In genomic region chr19:41165144-41165913, GRCm38 (mm10) we compare ENCODE assay signal across 29 mouse cellular contexts. TPM values are rescaled to one million over a fixed set of nuclear protein-coding genes. Genes with fewer than 3 reads are reported as not detected.
DNase-seq lines count a peak whose midpoint lies in the region; ATAC-seq and TF ChIP-seq lines count a peak whose summit lies in the region.
"Had no signal": no experiment of that assay in that cellular context is flagged by ENCODE, and none has a peak within 500 bp of the region (broad histone marks: within the 10 kb centered on the region; RNA-seq: fewer than 3 reads in every experiment).

No protein-coding gene starts in this region.

- no peaks in the 10 kb centered on the region for H3K27me3 ChIP-seq in heart, embryonic 11.5 days (ENCODE audit: control insufficient read depth, insufficient read depth, low read length)
- H3K27me3 ChIP-seq in midbrain, embryonic 12.5 days: peaks cover 76% of the 10 kb centered on the region
- H3K27me3 ChIP-seq in midbrain, postnatal 0 days (ENCODE audit: insufficient read depth, low read length): peaks cover 17% of the 10 kb centered on the region
- peaks cover 34% of the 10 kb centered on the region for H3K27me3 ChIP-seq in midbrain, embryonic 14.5 days (ENCODE audit: control insufficient read depth, insufficient read depth, low read length)
- H3K27me3 ChIP-seq: limb, embryonic 12.5 days; lung, embryonic 15.5 days; neural tube, embryonic 13.5 days had no signal

- H3K27ac ChIP-seq in heart, embryonic 11.5 days (ENCODE audit: low read depth, low read length): no peak overlapping the region
- H3K27ac ChIP-seq in midbrain, embryonic 12.5 days (replicated peaks): no peak overlapping the region
- no peak overlapping the region for H3K27ac ChIP-seq in midbrain, postnatal 0 days (ENCODE audit: low read depth, low read length)
- 0 out of 2 replicates have a peak overlapping the region, but pooled peaks have one; percentile 26 for H3K27ac ChIP-seq in midbrain, embryonic 14.5 days (replicated peaks; ENCODE audit: low read depth, low read length)
- H3K27ac ChIP-seq: kidney, embryonic 15.5 days; limb, embryonic 12.5 days; lung, embryonic 15.5 days; stomach, postnatal 0 days had no signal

- H3K36me3 ChIP-seq in heart, embryonic 11.5 days (ENCODE audit: control insufficient read depth, insufficient read depth, low read length): no peaks in the 10 kb centered on the region
- H3K36me3 ChIP-seq in midbrain, embryonic 12.5 days: no peaks in the 10 kb centered on the region
- no peaks in the 10 kb centered on the region for H3K36me3 ChIP-seq in midbrain, postnatal 0 days (ENCODE audit: insufficient read depth, low read length)
- no peaks in the 10 kb centered on the region for H3K36me3 ChIP-seq in midbrain, embryonic 14.5 days (ENCODE audit: control insufficient read depth, insufficient read depth, low read length)
- H3K36me3 ChIP-seq: hindbrain, embryonic 15.5 days; kidney, embryonic 15.5 days; limb, embryonic 12.5 days; lung, embryonic 15.5 days; neural tube, embryonic 13.5 days had no signal

- H3K4me1 ChIP-seq in heart, embryonic 11.5 days (ENCODE audit: control insufficient read depth, insufficient read depth, low read length): no peaks in the 10 kb centered on the region
- peaks cover 23% of the 10 kb centered on the region for H3K4me1 ChIP-seq in midbrain, embryonic 12.5 days
- H3K4me1 ChIP-seq in midbrain, postnatal 0 days (ENCODE audit: insufficient read depth, low read length): 0 out of 2 replicates have a peak, but pooled peaks cover 12% of the 10 kb centered on the region
- peaks cover 26% of the 10 kb centered on the region for H3K4me1 ChIP-seq in midbrain, embryonic 14.5 days (ENCODE audit: control insufficient read depth, insufficient read depth, low read length)
- H3K4me1 ChIP-seq: limb, embryonic 12.5 days; lung, embryonic 15.5 days had no signal

- peak; percentile 65 for DNase-seq in heart, adult 11 months
- DNase-seq in midbrain, postnatal 0 days (ENCODE audit: low spot score): no peak
- peak; percentile 33 for DNase-seq in midbrain, embryonic 14.5 days
- DNase-seq in thymus, postnatal 10 days (ENCODE audit: low spot score in 2 of 2): no peak
- no peak for DNase-seq in adrenal gland, postnatal 25 days
- DNase-seq: adrenal gland, postnatal 14 days; cerebellum, adult 18-20 months; cerebellum, postnatal 14 days; gastrocnemius, postnatal 36 days; heart, postnatal 14 days; kidney, adult 18-20 months; kidney, postnatal 25 days; right cerebral cortex, postnatal 4 days; thymus, adult 2 months; thymus, postnatal 4 days had no signal

- WGBS in heart, embryonic 11.5 days (ENCODE audit: insufficient replicate concordance): 76% methylated on average over 14 of the region's 14 CpGs
- 44% methylated on average over 14 of the region's 14 CpGs for WGBS in midbrain, embryonic 12.5 days
- WGBS in midbrain, postnatal 0 days: 42% methylated on average over 14 of the region's 14 CpGs
- 31% methylated on average over 14 of the region's 14 CpGs for WGBS in midbrain, embryonic 14.5 days

- no peak overlapping the region for H3K9ac ChIP-seq in heart, embryonic 11.5 days (ENCODE audit: low read depth, low read length)
- no peak overlapping the region for H3K9ac ChIP-seq in midbrain, embryonic 12.5 days (replicated peaks)
- no peak overlapping the region for H3K9ac ChIP-seq in midbrain, postnatal 0 days (replicated peaks; ENCODE audit: low read length, poor library complexity, severe bottlenecking)
- no peak overlapping the region for H3K9ac ChIP-seq in midbrain, embryonic 14.5 days (replicated peaks; ENCODE audit: low read length)
- H3K9ac ChIP-seq: hindbrain, embryonic 15.5 days; kidney, embryonic 15.5 days; limb, embryonic 12.5 days; lung, embryonic 15.5 days; neural tube, embryonic 13.5 days had no signal

- H3K4me2 ChIP-seq in heart, embryonic 11.5 days: no peak overlapping the region
- H3K4me2 ChIP-seq in midbrain, embryonic 12.5 days (replicated peaks): peak overlapping the region; percentile 10; the same call in 1 of the 2 replicates
- H3K4me2 ChIP-seq in midbrain, postnatal 0 days (ENCODE audit: low read depth, low read length, poor library complexity, severe bottlenecking): no peak overlapping the region
- H3K4me2 ChIP-seq in midbrain, embryonic 14.5 days (ENCODE audit: low read length): no peak overlapping the region
- H3K4me2 ChIP-seq: hindbrain, embryonic 15.5 days; kidney, embryonic 15.5 days; limb, embryonic 12.5 days; lung, embryonic 15.5 days; neural tube, embryonic 13.5 days had no signal

- no peaks in the 10 kb centered on the region for H3K9me3 ChIP-seq in heart, embryonic 11.5 days (replicated peaks; ENCODE audit: control insufficient read depth, low read length)
- no peaks in the 10 kb centered on the region for H3K9me3 ChIP-seq in midbrain, embryonic 12.5 days
- H3K9me3 ChIP-seq in midbrain, postnatal 0 days (ENCODE audit: low read length): no peaks in the 10 kb centered on the region
- no peaks in the 10 kb centered on the region for H3K9me3 ChIP-seq in midbrain, embryonic 14.5 days (ENCODE audit: control insufficient read depth, low read length)
- H3K9me3 ChIP-seq: hindbrain, embryonic 15.5 days; kidney, embryonic 15.5 days; limb, embryonic 12.5 days; lung, embryonic 15.5 days; neural tube, embryonic 13.5 days had no signal

- no peak for TF ChIP-seq CTCF in midbrain, postnatal 0 days (IDR thresholded peaks at IDR 0.05)

- no peak overlapping the region for H3K4me3 ChIP-seq in heart, embryonic 11.5 days (ENCODE audit: low read depth, low read length)
- no peak overlapping the region for H3K4me3 ChIP-seq in midbrain, embryonic 12.5 days
- H3K4me3 ChIP-seq in midbrain, postnatal 0 days (ENCODE audit: low read depth, low read length): no peak overlapping the region
- H3K4me3 ChIP-seq in midbrain, embryonic 14.5 days (replicated peaks; ENCODE audit: low read depth, low read length): no peak overlapping the region
- H3K4me3 ChIP-seq: erythroblast, embryonic 14.5 days; hindbrain, embryonic 15.5 days; kidney, embryonic 15.5 days; limb, embryonic 12.5 days; lung, embryonic 15.5 days; neural tube, embryonic 13.5 days had no signal

- ATAC-seq in heart, embryonic 11.5 days (replicated peaks; ENCODE audit: insufficient number of reproducible peaks, low FRiP score, low TSS enrichment): no peak
- peak; percentile 52 for ATAC-seq in midbrain, embryonic 12.5 days (ENCODE audit: low FRiP score, low read depth)
- ATAC-seq in midbrain, postnatal 0 days (ENCODE audit: low FRiP score): no peak
- peak; percentile 56; the same call in 1 of the 2 replicates for ATAC-seq in midbrain, embryonic 14.5 days (ENCODE audit: low FRiP score, low TSS enrichment)
- ATAC-seq: CD4-positive, CD25-positive, alpha-beta regulatory T cell, adult 4 months had no signal

RNA-seq across cellular contexts. Expression of gene Tll2, which starts 41.3 kb away (rescaled TPM):
- polyA plus RNA-seq in heart, embryonic 11.5 days (2014; fragmentation: Nextera tagmentation; extraction: Ambion mirVana): not detected in 2 replicates
- 1.1 TPM in 2 replicates for polyA plus RNA-seq in midbrain, embryonic 12.5 days (2016; fragmentation: Nextera tagmentation; extraction: Ambion mirVana)
- 0.71 and 1.2 TPM in 2 replicates for total RNA-seq in midbrain, postnatal 0 days (2014; rRNA removed)
- 0.48 and 0.56 TPM in 2 replicates for polyA plus RNA-seq in midbrain, postnatal 0 days (2015; fragmentation: Nextera tagmentation; extraction: Ambion mirVana)
- polyA plus RNA-seq in midbrain, embryonic 14.5 days (2014; fragmentation: Nextera tagmentation; extraction: Ambion mirVana): 1.1 and 1.8 TPM in 2 replicates
- 0.15 TPM in 1 of 2 replicates, not detected in the other for total RNA-seq in adrenal gland, postnatal 25 days (2021)
- total RNA-seq: adrenal gland, postnatal 14 days; liver, adult 2 months; megakaryocyte progenitor cell, adult 5-6 weeks had no signal
- polyA plus RNA-seq: CD4-positive, CD25-positive, alpha-beta regulatory T cell, adult 4 months; erythroblast, embryonic 14.5 days; intestine, embryonic 14.5 days; liver, adult 2 months; liver, embryonic 16.5 days; lung, embryonic 15.5 days had no signal

Comparison
In these comparisons a context has a peak if more than half of its experiments do, and no peak if none do; other contexts are left out.
1. DNase-seq: peak in heart, adult 11 months (single experiment) and midbrain, embryonic 14.5 days (single experiment); none in midbrain, postnatal 0 days (single experiment), thymus, postnatal 10 days (0 of 2) and adrenal gland, postnatal 25 days (single experiment).
2. ATAC-seq: peak in midbrain, embryonic 12.5 days (single experiment) and midbrain, embryonic 14.5 days (single experiment); none in heart, embryonic 11.5 days (single experiment) and midbrain, postnatal 0 days (single experiment).